Mouse (Mus musculus) frontal cortex, postnatal 25 days (tissue): ENCODE results near the gene Plxna2.
A peak's percentile ranks its signal among the peaks of the same experiment; 100 is the strongest.

ENCODE experiments used
- DNase-seq, 2 experiments: peaks; one replicate each; pipeline ENCODE4 v3.0.0; 2022; ENCODE audit warnings: low spot score in 2 of 2

Plxna2 gene

GRCm38 (mm10) chr1:194617918-194618317 is at the start of gene Plxna2:
Plxna2 (plus strand) TSS chr1:194618218.
- no peak for DNase-seq

GRCm38 (mm10) chr1:194573870-194574269 is 44.1 kb upstream of the Plxna2 start:
- DNase-seq, result no peak

- no peak for DNase-seq
These were observed 39.7 kb upstream of the Plxna2 start for GRCm38 (mm10) chr1:194578270-194578669.

- no peak for DNase-seq
These were observed 37.5 kb upstream of the Plxna2 start for GRCm38 (mm10) chr1:194580539-194580938.

- DNase-seq, result no peak
These were observed 31.3 kb upstream of the Plxna2 start for GRCm38 (mm10) chr1:194586670-194587069.

GRCm38 (mm10) chr1:194587532-194587931 is 30.5 kb upstream of the Plxna2 start:
- no peak for DNase-seq

GRCm38 (mm10) chr1:194587956-194588668 is 29.9 kb upstream of the Plxna2 start:
- DNase-seq, result no peak

- DNase-seq, result no peak
These were observed 29.1 kb upstream of the Plxna2 start for GRCm38 (mm10) chr1:194588711-194589451.

- DNase-seq, result no peak
These were observed 24.9 kb upstream of the Plxna2 start for GRCm38 (mm10) chr1:194593155-194593554.

- DNase-seq, result no peak
These were observed 10.4 kb upstream of the Plxna2 start for GRCm38 (mm10) chr1:194607406-194608261.

- DNase-seq, result no peak
These were observed 7.5 kb upstream of the Plxna2 start for GRCm38 (mm10) chr1:194610516-194610915.

- DNase-seq, result no peak
These were observed 5.4 kb upstream of the Plxna2 start for GRCm38 (mm10) chr1:194612628-194613027.

GRCm38 (mm10) chr1:194613271-194613834 is 4.7 kb upstream of the Plxna2 start:
- DNase-seq, result no peak

- DNase-seq, result peak in 1 of 2 experiments; percentile 37
These were observed 3.8 kb upstream of the Plxna2 start for GRCm38 (mm10) chr1:194613923-194614830.

- no peak for DNase-seq
These were observed 1.9 kb upstream of the Plxna2 start for GRCm38 (mm10) chr1:194616136-194616535.

GRCm38 (mm10) chr1:194618841-194619311 is 858 bp downstream of the Plxna2 start:
- peak; percentile 41 to 73 for DNase-seq

- DNase-seq, result peak; percentile 84 to 87
These were observed 1.6 kb downstream of the Plxna2 start for GRCm38 (mm10) chr1:194619353-194620244.

GRCm38 (mm10) chr1:194620245-194620991 is 2.4 kb downstream of the Plxna2 start:
- peak in 1 of 2 experiments; percentile 43 for DNase-seq

GRCm38 (mm10) chr1:194622174-194622573 is 4.2 kb downstream of the Plxna2 start:
- no peak for DNase-seq
